Mouse (Mus musculus) liver, postnatal 0 days (tissue): Measurements from ENCODE around the gene Car11.

Experiments
- CTCF ChIP-seq: sonication (generic); IDR thresholded peaks from 2 replicates; pipeline ENCODE4 v1.5.1; 2016; ENCODE audit warnings: antibody characterized with exemption, low read depth
- EP300 ChIP-seq: IDR thresholded peaks from 2 replicates; pipeline ENCODE4 v1.6.1; 2016; ENCODE audit warnings: antibody characterized with exemption, low read depth, mild to moderate bottlenecking

- TF ChIP-seq CTCF (no peak), EP300 (no peak)
Observed at GRCm38 (mm10) chr7:45697894-45698293, 1.7 kb upstream of the Car11 start.
